Mouse (Mus musculus): ENCODE results near the gene Invs. TPM values are rescaled to one million over a fixed set of nuclear protein-coding genes. Genes with fewer than 3 reads are reported as not detected.

Gene Invs
- polyA plus RNA-seq, 2 experiments: 1.0 to 1.1 TPM

- H3K4me1 ChIP-seq (replicated peaks; ENCODE audit: control insufficient read depth in 2 of 2, insufficient read depth in 2 of 2, low read length in 1 of 2): peaks cover 0 to 3% of the 10 kb centered on the region in 2 experiments; a peak in 2 of 4 replicates
- no peak overlapping the region for H3K27ac ChIP-seq
- ATAC-seq (ENCODE audit: insufficient read depth) (peak; percentile 88), DNase-seq (ENCODE audit: low read depth in 3 of 3, low spot score in 3 of 3) (peak in 2 of 3 experiments; percentile 19 to 24)
- no peak overlapping the region for H3K9ac ChIP-seq (replicated peaks)
- H3K27me3 ChIP-seq (ENCODE audit: control insufficient read depth, insufficient read depth, low read length): no peaks in the 10 kb centered on the region
- H3K9me3 ChIP-seq (ENCODE audit: control insufficient read depth, low read length): no peaks in the 10 kb centered on the region
- 35% methylated on average over 8 of the region's 8 CpGs for WGBS (ENCODE audit: insufficient replicate concordance)
- TF ChIP-seq CTCF (IDR thresholded peaks at IDR 0.05; ENCODE audit: low read depth) (no peak), EP300 (IDR thresholded peaks at IDR 0.05; ENCODE audit: low read depth) (peak; percentile 43; the same call in 1 of the 2 replicates)
- H3K4me3 ChIP-seq (ENCODE audit: insufficient read depth in 1 of 2, low read depth in 2 of 2, low read length in 2 of 2): no peak overlapping the region
- no peaks in the 10 kb centered on the region for H3K36me3 ChIP-seq (replicated peaks; ENCODE audit: control insufficient read depth, insufficient read depth, low read depth)
- H3K4me2 ChIP-seq (ENCODE audit: low read depth): no peak overlapping the region
Observed at GRCm38 (mm10) chr4:48413473-48413872, 133.9 kb downstream of the Invs start.

DNA sequence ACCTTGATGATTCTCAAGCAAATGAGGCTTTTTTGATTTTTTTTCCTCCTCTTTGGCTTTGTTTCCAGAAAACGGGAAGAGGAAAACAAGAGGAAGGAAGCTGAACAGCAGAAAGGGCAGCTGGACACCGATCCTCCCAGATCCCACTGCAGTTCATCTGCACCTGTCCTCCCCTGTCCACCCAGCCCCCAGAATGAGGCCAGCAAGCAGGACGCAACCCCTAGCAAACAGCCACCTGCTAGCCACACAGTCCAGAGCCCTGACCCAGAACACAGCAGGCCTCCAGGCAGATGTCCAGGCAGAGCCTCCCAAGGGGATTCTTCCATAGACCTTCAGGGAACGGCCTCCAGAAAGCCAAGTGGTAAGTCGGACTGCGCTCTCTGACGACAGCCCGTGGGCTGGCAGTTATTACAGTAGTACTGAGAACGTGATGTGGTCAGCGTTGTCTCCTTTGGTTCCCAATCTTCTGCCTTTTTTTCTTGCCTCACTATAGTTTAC lies 136.3 kb downstream of the Invs start:
- Histone ChIP-seq H3K4me2 (ENCODE audit: low read depth) (no peak overlapping the region), H3K27me3 (ENCODE audit: control insufficient read depth, insufficient read depth, low read length) (no peaks in the 10 kb centered on the region), H3K9ac (replicated peaks) (no peak overlapping the region), H3K27ac (no peak overlapping the region), H3K9me3 (ENCODE audit: control insufficient read depth, low read length) (no peaks in the 10 kb centered on the region), H3K4me1 (replicated peaks; ENCODE audit: control insufficient read depth in 2 of 2, insufficient read depth in 2 of 2, low read length in 1 of 2) (peaks cover 0 to 3% of the 10 kb centered on the region in 2 experiments; a peak in 2 of 4 replicates), H3K36me3 (replicated peaks; ENCODE audit: control insufficient read depth, insufficient read depth, low read depth) (no peaks in the 10 kb centered on the region), H3K4me3 (ENCODE audit: insufficient read depth in 1 of 2, low read depth in 2 of 2, low read length in 2 of 2) (no peak overlapping the region)
- TF ChIP-seq EP300 (IDR thresholded peaks at IDR 0.05; ENCODE audit: low read depth) (no peak), CTCF (IDR thresholded peaks at IDR 0.05; ENCODE audit: low read depth) (no peak)
- DNase-seq (ENCODE audit: low read depth in 3 of 3, low spot score in 3 of 3) (no peak), ATAC-seq (ENCODE audit: insufficient read depth) (no peak)
- 69% methylated on average over 10 of the region's 10 CpGs for WGBS (ENCODE audit: insufficient replicate concordance)

DNA sequence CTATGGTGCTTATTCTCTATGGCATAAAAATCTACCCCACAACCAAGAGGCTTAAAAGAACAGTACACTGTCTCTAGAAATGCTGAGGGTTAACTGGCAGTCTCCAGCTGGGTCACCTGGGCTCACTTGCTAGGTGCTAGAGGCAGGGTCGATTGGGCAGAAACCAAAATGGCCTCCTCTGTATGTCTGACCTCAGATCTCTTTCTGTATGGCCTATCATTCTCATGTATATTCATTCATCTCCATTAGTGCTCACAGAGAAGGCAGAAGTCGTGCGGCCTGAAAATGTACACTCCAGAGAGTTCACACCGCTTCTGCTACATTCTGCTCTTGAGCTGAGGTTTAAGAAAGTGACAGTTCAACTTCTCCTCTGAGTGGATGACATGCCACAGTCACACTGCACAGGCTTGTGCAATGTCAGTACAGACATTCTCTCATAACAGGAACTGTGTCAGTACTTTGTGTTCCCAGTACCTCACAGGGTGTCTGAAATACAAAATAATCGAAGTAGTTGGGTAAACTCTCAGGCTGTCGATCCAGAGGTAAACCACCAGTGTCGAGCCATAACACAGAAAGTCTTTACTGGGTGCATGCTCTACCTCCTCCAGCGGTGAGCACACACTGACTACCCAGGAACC lies 139.4 kb downstream of the Invs start:
- Histone ChIP-seq H3K36me3 (replicated peaks; ENCODE audit: control insufficient read depth, insufficient read depth, low read depth) (no peaks in the 10 kb centered on the region), H3K4me1 (replicated peaks; ENCODE audit: control insufficient read depth in 2 of 2, insufficient read depth in 2 of 2, low read length in 1 of 2) (no peaks in the 10 kb centered on the region), H3K4me2 (ENCODE audit: low read depth) (no peak overlapping the region), H3K9ac (replicated peaks) (no peak overlapping the region), H3K27ac (no peak overlapping the region), H3K4me3 (ENCODE audit: insufficient read depth in 1 of 2, low read depth in 2 of 2, low read length in 2 of 2) (no peak overlapping the region), H3K27me3 (ENCODE audit: control insufficient read depth, insufficient read depth, low read length) (no peaks in the 10 kb centered on the region), H3K9me3 (ENCODE audit: control insufficient read depth, low read length) (no peaks in the 10 kb centered on the region)
- ATAC-seq (ENCODE audit: insufficient read depth) (no peak), DNase-seq (ENCODE audit: low read depth in 3 of 3, low spot score in 3 of 3) (no peak)
- no peak for TF ChIP-seq CTCF (IDR thresholded peaks at IDR 0.05; ENCODE audit: low read depth)
- TF ChIP-seq EP300 (IDR thresholded peaks at IDR 0.05; ENCODE audit: low read depth): no peak
- 74% methylated on average over 8 of the region's 8 CpGs for WGBS (ENCODE audit: insufficient replicate concordance)

GRCm38 (mm10) chr4:48422633-48423032 lies 143.1 kb downstream of the Invs start:
- Histone ChIP-seq H3K4me1 (replicated peaks; ENCODE audit: control insufficient read depth in 2 of 2, insufficient read depth in 2 of 2, low read length in 1 of 2) (no peaks in the 10 kb centered on the region; a peak in 1 of 4 replicates), H3K4me3 (ENCODE audit: insufficient read depth in 1 of 2, low read depth in 2 of 2, low read length in 2 of 2) (no peak overlapping the region), H3K27ac (no peak overlapping the region), H3K36me3 (replicated peaks; ENCODE audit: control insufficient read depth, insufficient read depth, low read depth) (no peaks in the 10 kb centered on the region), H3K27me3 (ENCODE audit: control insufficient read depth, insufficient read depth, low read length) (no peaks in the 10 kb centered on the region), H3K9me3 (ENCODE audit: control insufficient read depth, low read length) (no peaks in the 10 kb centered on the region), H3K4me2 (ENCODE audit: low read depth) (no peak overlapping the region), H3K9ac (replicated peaks) (no peak overlapping the region)
- TF ChIP-seq EP300 (IDR thresholded peaks at IDR 0.05; ENCODE audit: low read depth) (no peak), CTCF (IDR thresholded peaks at IDR 0.05; ENCODE audit: low read depth) (no peak)
- DNase-seq (ENCODE audit: low read depth in 3 of 3, low spot score in 3 of 3): no peak
- WGBS (ENCODE audit: insufficient replicate concordance): 92% methylated on average over 1 of the region's 1 CpGs
- ATAC-seq (ENCODE audit: insufficient read depth): no peak

- H3K27me3 ChIP-seq (ENCODE audit: control insufficient read depth, insufficient read depth, low read length): no peaks in the 10 kb centered on the region
- H3K9ac ChIP-seq (replicated peaks): no peak overlapping the region
- DNase-seq (ENCODE audit: low read depth in 3 of 3, low spot score in 3 of 3) (no peak), ATAC-seq (ENCODE audit: insufficient read depth) (no peak)
- 50% methylated on average over 2 of the region's 2 CpGs for WGBS (ENCODE audit: insufficient replicate concordance)
- H3K27ac ChIP-seq: no peak overlapping the region
- no peaks in the 10 kb centered on the region for H3K9me3 ChIP-seq (ENCODE audit: control insufficient read depth, low read length)
- H3K4me2 ChIP-seq (ENCODE audit: low read depth): no peak overlapping the region
- no peak overlapping the region for H3K4me3 ChIP-seq (ENCODE audit: insufficient read depth in 1 of 2, low read depth in 2 of 2, low read length in 2 of 2)
- no peaks in the 10 kb centered on the region; the same call in 1 of the 2 replicates for H3K36me3 ChIP-seq (replicated peaks; ENCODE audit: control insufficient read depth, insufficient read depth, low read depth)
- TF ChIP-seq CTCF (IDR thresholded peaks at IDR 0.05; ENCODE audit: low read depth) (no peak), EP300 (IDR thresholded peaks at IDR 0.05; ENCODE audit: low read depth) (no peak)
- H3K4me1 ChIP-seq (replicated peaks; ENCODE audit: control insufficient read depth in 2 of 2, insufficient read depth in 2 of 2, low read length in 1 of 2): no peaks in the 10 kb centered on the region; a peak in 2 of 4 replicates
Observed at GRCm38 (mm10) chr4:48423738-48424137, 144.2 kb downstream of the Invs start.
